Mouse (Mus musculus): ENCODE measurements around the gene Mapkapk3.

DNA sequence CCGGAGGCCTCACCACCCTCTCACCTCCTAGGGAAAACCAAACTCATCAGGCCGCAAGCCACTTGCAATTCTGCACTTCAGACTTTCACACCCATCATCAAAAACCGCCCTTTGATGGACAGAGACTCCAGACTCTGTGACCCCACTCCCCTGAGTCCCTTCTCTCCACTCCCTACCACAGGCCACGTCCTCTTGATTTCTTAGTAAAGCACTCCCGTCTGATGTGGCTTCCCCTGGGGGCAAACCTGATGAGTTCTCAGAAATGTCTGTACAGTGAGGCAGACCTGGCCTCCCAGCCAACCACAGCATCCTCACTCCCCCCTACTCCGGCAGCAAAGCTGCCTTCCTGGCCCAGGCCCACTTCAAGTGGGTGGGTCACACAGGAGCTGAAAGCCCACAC lies 44.7 kb upstream of the Mapkapk3 start:
- TF ChIP-seq UBTF (IDR thresholded peaks at IDR 0.05; ENCODE audit: borderline replicate concordance, insufficient read depth, low read depth, low read length) (no peak), CTCF (IDR thresholded peaks at IDR 0.05 in 2 of 3, conservative IDR thresholded peaks at IDR 0.05 in 1 of 3; ENCODE audit: control insufficient read depth in 1 of 3, insufficient read depth in 1 of 3, low read depth in 2 of 3, low read length in 3 of 3, poor library complexity in 1 of 3, severe bottlenecking in 1 of 3) (no peak), MAFK (IDR thresholded peaks at IDR 0.05; ENCODE audit: borderline replicate concordance, low read depth, low read length) (no peak), EP300 (IDR thresholded peaks at IDR 0.05; ENCODE audit: low read depth in 1 of 2, low read length in 2 of 2) (no peak), GABPA (IDR thresholded peaks at IDR 0.05; ENCODE audit: low read depth, low read length) (no peak), TCF12 (IDR thresholded peaks at IDR 0.05; ENCODE audit: low read depth, low read length) (no peak), POLR2A (IDR thresholded peaks at IDR 0.05; ENCODE audit: control insufficient read depth in 1 of 2, insufficient read depth in 1 of 2, low read depth in 1 of 2, low read length in 2 of 2, poor library complexity in 1 of 2) (no peak), NELFE (IDR thresholded peaks at IDR 0.05; ENCODE audit: low read depth, low read length) (no peak), CHD1 (IDR thresholded peaks at IDR 0.05; ENCODE audit: low read depth, low read length) (no peak)
